ENCODE assay signal across 7 mouse cellular contexts in genomic region chr15:101092829-101093648, GRCm38 (mm10). TPM values are rescaled to one million over a fixed set of nuclear protein-coding genes. Genes with fewer than 3 reads are reported as not detected.
DNase-seq lines count a peak whose midpoint lies in the region; ATAC-seq and TF ChIP-seq lines count a peak whose summit lies in the region.

No protein-coding gene starts in this region.

- peak overlapping the region; percentile 85 for H3K9ac ChIP-seq in ES-Bruce4 (ENCODE audit: low read depth, poor library complexity, severe bottlenecking)
- H3K9ac ChIP-seq in embryonic facial prominence, embryonic 12.5 days, result no peak overlapping the region
- H3K9ac ChIP-seq in limb, embryonic 15.5 days, result no peak overlapping the region

- TF ChIP-seq POLR2A in ES-Bruce4 (IDR thresholded peaks at IDR 0.05; ENCODE audit: insufficient read depth, low read length), result peak; percentile 84

- peak; percentile 69; the same call in 1 of the 2 replicates for ATAC-seq in embryonic facial prominence, embryonic 12.5 days (ENCODE audit: insufficient number of reproducible peaks, insufficient read depth, low FRiP score, low TSS enrichment)
- ATAC-seq in limb, embryonic 15.5 days (ENCODE audit: insufficient number of reproducible peaks, low FRiP score, low TSS enrichment, low read depth), result no peak

- no peaks in the 10 kb centered on the region for H3K9me3 ChIP-seq in ES-Bruce4 (replicated peaks; ENCODE audit: control insufficient read depth, insufficient read depth, low read length, poor library complexity, severe bottlenecking)
- H3K9me3 ChIP-seq in embryonic facial prominence, embryonic 12.5 days, result no peaks in the 10 kb centered on the region
- H3K9me3 ChIP-seq in limb, embryonic 15.5 days, result no peaks in the 10 kb centered on the region

- 14% methylated on average over 25 of the region's 25 CpGs for WGBS in embryonic facial prominence, embryonic 12.5 days
- 17% methylated on average over 25 of the region's 25 CpGs for WGBS in limb, embryonic 15.5 days

- peak overlapping the region; percentile 22 for H3K4me2 ChIP-seq in embryonic facial prominence, embryonic 12.5 days (replicated peaks)
- H3K4me2 ChIP-seq in limb, embryonic 15.5 days, result peak overlapping the region; percentile 29; the same call in 1 of the 2 replicates

- TF ChIP-seq EP300 in ES-Bruce4 (IDR thresholded peaks at IDR 0.05; ENCODE audit: insufficient read depth, low read depth, low read length), result 0 out of 2 replicates have a peak, but pooled peaks have one; percentile 13

- H3K36me3 ChIP-seq in ES-Bruce4 (ENCODE audit: control insufficient read depth, insufficient read depth, low read length, poor library complexity, severe bottlenecking), result no peaks in the 10 kb centered on the region
- no peaks in the 10 kb centered on the region for H3K36me3 ChIP-seq in embryonic facial prominence, embryonic 12.5 days
- no peaks in the 10 kb centered on the region for H3K36me3 ChIP-seq in limb, embryonic 15.5 days

- DNase-seq in MN1 (ENCODE audit: low spot score), result peak; percentile 98
- DNase-seq in kidney, adult 8-10 months, result peak; percentile 73 to 89
- DNase-seq in right cerebral cortex, postnatal 10 days (ENCODE audit: low spot score in 2 of 2), result peak; percentile 60 to 64
- no peak for DNase-seq in T-cell, adult 2 months (ENCODE audit: low spot score)

- H3K4me1 ChIP-seq in ES-Bruce4 (ENCODE audit: control insufficient read depth, insufficient read depth, low read length), result peaks cover 15% of the 10 kb centered on the region
- peaks cover 49% of the 10 kb centered on the region for H3K4me1 ChIP-seq in embryonic facial prominence, embryonic 12.5 days
- peaks cover 30% of the 10 kb centered on the region for H3K4me1 ChIP-seq in limb, embryonic 15.5 days

- H3K4me3 ChIP-seq in ES-Bruce4 (ENCODE audit: low read depth, low read length), result peak overlapping the region; percentile 83
- no peak overlapping the region for H3K4me3 ChIP-seq in embryonic facial prominence, embryonic 12.5 days
- H3K4me3 ChIP-seq in limb, embryonic 15.5 days, result no peak overlapping the region

- H3K27ac ChIP-seq in ES-Bruce4 (ENCODE audit: insufficient read depth, low read length), result peak overlapping the region; percentile 92
- H3K27ac ChIP-seq in embryonic facial prominence, embryonic 12.5 days, result peak overlapping the region; percentile 64
- H3K27ac ChIP-seq in limb, embryonic 15.5 days, result no peak overlapping the region

- H3K27me3 ChIP-seq in ES-Bruce4 (ENCODE audit: control insufficient read depth, insufficient read depth, low read length, poor library complexity, severe bottlenecking), result no peaks in the 10 kb centered on the region
- H3K27me3 ChIP-seq in embryonic facial prominence, embryonic 12.5 days, result no peaks in the 10 kb centered on the region
- H3K27me3 ChIP-seq in limb, embryonic 15.5 days, result no peaks in the 10 kb centered on the region

- TF ChIP-seq CTCF in ES-Bruce4 (IDR thresholded peaks at IDR 0.05; ENCODE audit: low read depth, low read length), result no peak

RNA-seq across cellular contexts. Expression of gene Fignl2, which starts 14.7 kb away (rescaled TPM):
- polyA plus RNA-seq in ES-Bruce4 (2011; ENCODE audit: insufficient read depth, insufficient read length, low read depth, missing spikeins), result 25.6 and 27.4 TPM in 2 replicates
- polyA plus RNA-seq in embryonic facial prominence, embryonic 12.5 days (2016; fragmentation: Nextera tagmentation; extraction: Ambion mirVana), result 0.36 and 0.38 TPM in 2 replicates
- 0.09 and 0.12 TPM in 2 replicates for polyA plus RNA-seq in limb, embryonic 15.5 days (2015; fragmentation: Nextera tagmentation; extraction: Ambion mirVana)

RNA-seq across cellular contexts. Expression of gene Ankrd33, which starts 22.5 kb away (rescaled TPM):
- polyA plus RNA-seq in ES-Bruce4 (2011; ENCODE audit: insufficient read depth, insufficient read length, low read depth, missing spikeins), result not detected in 2 replicates
- polyA plus RNA-seq in embryonic facial prominence, embryonic 12.5 days (2016; fragmentation: Nextera tagmentation; extraction: Ambion mirVana), result not detected in 2 replicates
- not detected in 2 replicates for polyA plus RNA-seq in limb, embryonic 15.5 days (2015; fragmentation: Nextera tagmentation; extraction: Ambion mirVana)

RNA-seq across cellular contexts. Expression of gene Acvrl1, which starts 35.3 kb away (rescaled TPM):
- polyA plus RNA-seq in ES-Bruce4 (2011; ENCODE audit: insufficient read depth, insufficient read length, low read depth, missing spikeins), result 2.7 and 2.9 TPM in 2 replicates
- polyA plus RNA-seq in embryonic facial prominence, embryonic 12.5 days (2016; fragmentation: Nextera tagmentation; extraction: Ambion mirVana), result 10.8 and 11.3 TPM in 2 replicates
- 16.3 and 17.7 TPM in 2 replicates for polyA plus RNA-seq in limb, embryonic 15.5 days (2015; fragmentation: Nextera tagmentation; extraction: Ambion mirVana)

RNA-seq across cellular contexts. Expression of gene Gm47841, which starts 45.8 kb away (rescaled TPM):
- not detected in 2 replicates for polyA plus RNA-seq in ES-Bruce4 (2011; ENCODE audit: insufficient read depth, insufficient read length, low read depth, missing spikeins)
- polyA plus RNA-seq in embryonic facial prominence, embryonic 12.5 days (2016; fragmentation: Nextera tagmentation; extraction: Ambion mirVana), result not detected in 2 replicates
- not detected in 2 replicates for polyA plus RNA-seq in limb, embryonic 15.5 days (2015; fragmentation: Nextera tagmentation; extraction: Ambion mirVana)

Comparison
In these comparisons a context has a peak if more than half of its experiments do, and no peak if none do; other contexts are left out.
1. RNA of gene Fignl2, which starts 14.7 kb away (polyA plus RNA-seq): 25.6 to 27.4 TPM in ES-Bruce4; 0.36 to 0.38 TPM in embryonic facial prominence, embryonic 12.5 days and 0.09 to 0.12 TPM in limb, embryonic 15.5 days; every median in the first group is over 10 times any median in the second.